Mouse (Mus musculus): ENCODE data around the gene Agpat2.

The Agpat2 gene

DNA sequence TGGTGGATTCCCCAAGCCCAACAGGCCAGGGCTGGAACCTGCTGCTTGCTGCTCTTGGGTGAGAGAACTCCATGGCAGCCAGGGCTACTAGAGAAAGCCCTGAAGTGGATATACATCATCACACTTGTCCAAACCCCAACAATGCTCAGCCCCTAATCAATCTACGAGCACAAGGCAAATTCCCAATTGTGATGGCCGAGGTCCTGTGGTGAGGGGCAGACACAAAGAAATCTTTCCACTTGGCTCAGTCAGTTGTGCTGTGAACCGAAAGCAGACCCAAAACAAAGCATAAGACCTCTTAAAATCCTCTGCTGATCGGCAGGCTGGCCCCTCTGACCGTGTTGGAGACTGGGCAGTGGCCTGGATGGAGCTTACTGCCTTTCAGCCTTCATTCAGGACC is 29.4 kb downstream of the Agpat2 start:
- no peak for DNase-seq (ENCODE audit: low spot score in 2 of 2)

DNA sequence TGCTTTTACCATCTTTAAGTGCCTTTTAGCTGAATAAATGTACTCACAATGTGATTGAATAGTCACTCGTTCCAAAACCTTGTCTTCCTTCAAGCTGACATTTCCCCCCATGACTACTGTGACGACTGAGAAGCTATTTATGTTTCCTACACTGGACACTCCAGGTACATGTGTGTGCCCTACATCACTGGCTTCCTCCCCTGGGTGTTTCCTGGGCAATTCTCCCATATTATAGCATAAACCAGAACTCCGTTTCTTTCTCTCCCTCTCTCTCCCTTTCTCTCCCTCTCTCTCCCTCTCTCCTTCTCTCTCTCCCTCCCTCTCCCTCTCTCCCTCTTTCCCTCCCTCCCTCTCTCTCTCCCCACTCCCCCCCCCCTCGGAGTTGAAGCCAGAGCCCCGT is 30.4 kb downstream of the Agpat2 start:
- no peak for DNase-seq (ENCODE audit: low spot score in 2 of 2)

DNA sequence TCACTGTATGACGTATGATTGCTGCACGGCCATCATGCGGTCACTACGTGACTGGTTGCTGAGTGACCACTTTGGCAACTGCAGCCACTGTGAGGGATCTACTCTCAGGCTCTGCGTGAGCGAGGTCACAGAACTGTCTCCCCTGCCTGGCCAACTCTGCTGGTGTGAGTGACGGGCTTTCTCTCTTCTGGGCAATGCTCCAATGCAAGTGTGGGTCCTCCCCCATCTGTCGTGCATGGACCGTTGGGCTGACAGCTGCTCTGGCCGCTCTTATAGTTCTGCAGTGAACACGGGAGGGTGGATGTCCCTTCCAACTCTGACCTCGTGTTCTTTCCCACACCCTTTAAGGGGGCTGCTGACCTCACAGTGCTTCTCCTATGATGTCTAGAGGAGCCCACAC is 30.8 kb downstream of the Agpat2 start:
- no peak for DNase-seq (ENCODE audit: low spot score in 2 of 2)

DNA sequence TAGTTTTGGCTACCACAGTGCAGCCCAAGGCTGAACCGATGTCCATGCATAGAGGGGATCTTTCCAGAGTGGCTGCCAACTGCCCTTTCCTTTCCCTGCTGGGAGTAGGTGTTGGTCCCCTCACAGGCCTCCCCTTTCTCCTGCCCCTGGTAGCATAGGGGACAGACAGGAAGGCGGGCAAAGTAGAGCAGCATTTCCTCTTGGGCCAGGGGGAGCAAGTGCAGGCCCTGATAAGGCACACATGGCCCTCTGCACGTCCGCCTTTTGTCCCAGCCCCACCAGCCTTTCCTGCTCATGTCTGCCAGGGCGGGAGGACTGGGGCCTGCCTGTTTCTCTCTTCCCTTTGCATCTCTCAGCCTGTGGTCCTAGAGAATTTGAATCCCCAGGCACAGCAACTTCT is 32.4 kb downstream of the Agpat2 start:
- no peak for DNase-seq (ENCODE audit: low spot score in 2 of 2)

DNA sequence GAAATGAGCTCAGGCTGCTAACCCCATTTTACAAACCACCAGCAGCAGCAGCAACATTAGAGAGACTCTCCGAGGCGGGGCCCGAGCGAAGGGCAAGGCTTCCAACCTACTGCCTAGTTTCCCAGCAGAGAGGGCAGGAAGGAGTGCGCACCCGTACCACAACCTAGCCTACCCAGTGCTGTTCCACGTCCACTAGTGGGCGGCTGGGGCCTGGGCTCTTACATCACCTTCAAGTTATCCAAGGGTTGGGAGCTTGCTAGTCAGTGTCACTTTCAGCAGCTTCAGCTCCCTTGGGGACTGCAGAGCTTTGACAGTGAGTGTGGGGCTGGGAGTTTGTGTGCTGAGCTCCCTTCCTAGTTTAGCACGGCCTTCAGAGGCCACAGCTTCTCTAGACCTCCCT is 32.8 kb downstream of the Agpat2 start:
- no peak for DNase-seq (ENCODE audit: low spot score in 2 of 2)

DNA sequence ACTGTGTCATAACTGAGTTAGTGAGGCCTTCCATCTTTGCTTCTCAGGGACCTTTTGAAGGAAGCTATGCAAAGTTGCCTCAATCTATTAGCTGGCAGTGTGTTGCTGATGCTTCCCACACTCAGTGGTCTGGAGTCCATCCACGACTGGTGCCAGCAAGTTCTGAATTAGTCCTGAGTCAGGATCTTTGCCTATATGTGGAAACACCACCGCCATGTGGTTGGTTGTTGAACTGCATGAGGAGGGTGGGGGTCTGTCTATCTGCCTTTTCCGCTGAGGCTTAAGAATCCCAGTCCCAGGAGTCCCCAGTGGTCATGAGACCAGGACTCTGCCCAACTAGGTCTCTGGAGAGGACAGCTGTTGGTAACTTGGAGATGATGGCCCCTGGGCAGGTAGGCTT is 34.2 kb downstream of the Agpat2 start:
- DNase-seq (ENCODE audit: low spot score in 2 of 2): peak in 1 of 2 experiments; percentile 51

DNA sequence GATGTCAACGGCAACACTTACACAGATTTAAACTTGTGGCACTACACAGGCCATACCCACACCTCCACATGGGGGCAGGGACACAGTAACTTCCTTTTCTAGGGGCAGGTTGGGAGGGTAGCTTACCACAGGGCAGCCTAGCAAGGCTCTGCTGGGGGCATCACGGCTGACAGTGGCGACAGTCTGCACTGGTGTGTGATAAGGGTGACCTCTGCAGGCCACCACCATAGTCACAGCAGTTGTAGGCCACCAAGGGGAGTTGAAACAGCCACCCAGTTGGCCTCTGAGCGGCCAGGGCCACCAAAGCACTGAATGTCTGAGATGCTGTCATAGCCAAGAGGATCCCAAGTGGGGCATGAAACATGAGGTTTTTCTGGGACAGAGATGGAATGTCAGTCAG is 38.0 kb downstream of the Agpat2 start:
- peak; percentile 62 to 76 for DNase-seq (ENCODE audit: low spot score in 2 of 2)

DNA sequence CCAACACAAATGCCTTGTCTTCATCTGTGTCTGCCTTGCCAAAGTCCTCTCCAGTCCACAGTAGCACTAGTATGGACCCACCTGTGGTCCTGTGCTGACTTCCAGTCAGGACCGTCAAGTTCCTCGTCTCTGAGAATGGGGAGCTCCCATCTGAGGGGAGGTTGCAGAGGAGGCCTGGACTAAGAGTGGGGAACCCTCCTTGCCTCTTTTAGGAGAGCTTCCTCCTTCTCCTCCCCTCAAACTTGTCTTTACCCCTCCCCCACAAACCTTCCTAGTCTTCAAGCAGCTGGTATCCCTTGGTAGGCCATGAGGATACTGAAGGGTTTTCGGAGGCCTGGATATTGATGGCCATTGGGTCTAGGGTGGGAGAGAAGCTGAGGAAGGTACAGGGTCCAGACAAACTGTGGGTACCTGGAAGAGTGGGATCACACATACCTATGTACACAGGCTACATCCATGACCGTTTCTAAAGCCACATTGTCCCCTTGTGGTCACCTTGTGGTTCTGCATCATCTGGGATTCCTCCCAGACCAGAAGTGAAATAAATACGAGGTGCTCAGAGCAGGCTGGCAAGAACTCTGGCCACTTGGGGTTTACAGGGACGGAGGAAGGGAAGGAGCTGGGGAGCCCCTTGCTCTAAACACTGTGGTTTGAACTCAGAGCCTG is 42.7 kb downstream of the Agpat2 start:
- DNase-seq (ENCODE audit: low spot score in 2 of 2): no peak

DNA sequence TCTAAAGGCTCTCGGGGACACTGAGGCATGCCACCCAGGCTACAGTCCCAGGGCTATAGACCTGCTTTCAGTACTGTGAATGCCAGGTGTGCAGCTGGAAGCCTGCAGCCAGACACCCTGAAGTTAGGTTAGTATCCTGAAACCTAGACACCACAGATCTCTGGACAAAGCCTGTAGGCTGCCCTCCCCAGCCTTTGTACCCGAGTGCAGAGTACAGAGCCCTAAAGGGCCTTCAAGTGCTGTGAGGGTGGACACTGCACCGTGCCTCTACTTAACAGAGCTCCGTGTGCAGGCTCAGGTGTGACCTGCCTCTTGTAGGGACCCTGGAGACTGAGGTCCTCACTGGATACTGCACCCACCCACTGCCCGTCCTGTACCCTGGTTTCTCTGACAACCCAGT is 43.7 kb downstream of the Agpat2 start:
- DNase-seq (ENCODE audit: low spot score in 2 of 2): no peak

DNA sequence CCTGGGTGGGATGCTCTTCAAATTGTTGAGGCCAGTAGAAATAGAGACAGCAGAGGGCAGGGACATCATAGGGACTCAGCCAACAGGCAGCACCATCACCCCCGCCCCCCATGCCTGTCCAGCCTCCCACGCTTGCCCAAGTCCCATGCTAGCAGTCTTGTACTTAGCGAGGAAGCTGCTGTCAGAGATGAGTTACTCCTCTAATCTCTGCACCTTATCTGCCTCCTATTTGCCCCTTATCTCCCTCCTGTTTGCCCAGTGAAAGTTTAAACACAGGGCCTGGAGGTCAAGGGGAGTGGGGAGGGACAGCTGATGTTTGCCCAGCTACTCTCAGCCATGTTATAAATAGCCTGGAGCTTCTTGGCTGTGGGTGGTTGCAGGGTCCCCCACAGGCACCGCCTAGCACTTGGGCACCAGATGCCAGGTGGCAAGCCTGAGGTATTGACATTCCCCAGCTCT is 47.7 kb downstream of the Agpat2 start:
- DNase-seq (ENCODE audit: low spot score in 2 of 2): no peak

DNA sequence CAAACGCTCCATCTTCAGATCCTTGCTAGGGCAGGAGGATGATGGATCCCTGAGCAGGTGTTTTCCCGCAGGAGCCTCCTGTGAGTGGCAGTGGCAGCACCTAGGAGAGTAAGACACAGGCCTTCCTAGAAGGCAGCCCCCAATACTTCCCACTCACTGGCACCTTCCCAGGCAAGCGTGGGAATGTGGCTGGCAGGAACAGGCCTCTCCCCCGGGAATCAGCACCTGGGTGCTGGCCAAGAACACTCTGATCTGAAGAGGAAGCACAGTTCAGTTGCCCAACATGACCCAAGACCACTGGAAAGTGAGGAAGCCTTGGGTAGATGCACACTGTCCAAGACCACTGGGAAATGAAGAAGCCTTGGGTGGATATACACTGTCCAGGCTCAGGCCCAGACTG is 49.1 kb downstream of the Agpat2 start:
- no peak for DNase-seq (ENCODE audit: low spot score in 2 of 2)

DNA sequence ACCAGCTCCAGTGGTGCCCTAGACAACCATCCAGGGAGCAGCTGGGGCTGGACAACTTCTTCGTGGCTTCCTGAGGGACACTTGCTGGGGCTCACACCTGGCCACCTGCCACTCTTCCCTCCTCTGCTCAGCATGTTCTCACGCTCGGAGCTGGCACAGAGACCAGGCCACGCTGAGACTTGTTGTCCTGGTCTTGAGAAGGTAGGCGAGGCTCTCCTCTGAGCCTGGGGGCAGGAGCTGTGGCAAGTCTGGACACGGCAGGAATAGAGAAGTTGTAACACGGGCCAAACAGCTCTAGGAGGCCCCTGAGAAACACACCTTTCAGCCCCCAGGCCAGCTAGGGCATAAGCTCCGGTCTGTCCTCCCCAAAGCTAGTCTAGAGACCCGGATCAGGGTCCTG is 50.3 kb downstream of the Agpat2 start:
- DNase-seq (ENCODE audit: low spot score in 2 of 2): no peak

DNA sequence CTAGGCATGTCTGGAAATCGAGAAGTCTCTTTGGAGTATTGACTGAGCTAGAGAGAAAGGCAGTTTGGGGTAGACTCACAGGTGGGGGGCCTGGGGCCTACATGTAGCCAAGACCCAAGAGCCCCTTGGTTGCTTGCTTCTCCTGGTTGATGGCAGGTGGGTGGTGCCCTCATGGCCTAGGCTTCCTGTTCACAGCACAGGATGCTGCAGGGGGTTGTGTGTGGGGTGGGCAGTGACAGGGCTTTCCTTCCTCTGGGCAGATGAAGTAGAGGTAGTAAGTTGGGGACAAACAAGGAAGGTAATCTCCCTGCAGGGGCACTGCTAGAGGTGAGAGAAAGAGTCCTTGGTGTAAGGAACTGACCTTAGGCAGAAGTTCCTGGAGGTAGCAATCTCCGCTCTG is 52.2 kb downstream of the Agpat2 start:
- no peak for DNase-seq (ENCODE audit: low spot score in 2 of 2)

DNA sequence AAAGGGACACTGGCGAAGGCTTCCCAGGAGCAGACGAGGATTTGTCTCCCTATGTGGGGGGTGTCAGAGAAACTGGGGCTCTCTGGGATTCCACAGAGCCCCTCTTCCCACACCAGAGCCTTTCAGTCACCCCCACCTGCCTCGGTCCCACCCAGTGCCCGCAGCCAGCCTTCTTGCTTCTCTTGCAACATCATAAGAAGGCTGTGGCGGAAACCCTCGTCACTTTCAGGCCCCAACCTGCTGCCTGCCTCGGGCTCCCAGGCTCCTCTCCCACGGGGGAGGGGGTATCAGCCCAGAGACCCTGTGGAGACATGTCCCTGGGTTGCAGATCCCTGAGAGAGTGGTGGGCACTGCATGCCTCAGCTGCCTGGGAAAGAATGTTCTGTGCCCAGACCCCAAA is 52.8 kb downstream of the Agpat2 start:
- DNase-seq (ENCODE audit: low spot score in 2 of 2): no peak

DNA sequence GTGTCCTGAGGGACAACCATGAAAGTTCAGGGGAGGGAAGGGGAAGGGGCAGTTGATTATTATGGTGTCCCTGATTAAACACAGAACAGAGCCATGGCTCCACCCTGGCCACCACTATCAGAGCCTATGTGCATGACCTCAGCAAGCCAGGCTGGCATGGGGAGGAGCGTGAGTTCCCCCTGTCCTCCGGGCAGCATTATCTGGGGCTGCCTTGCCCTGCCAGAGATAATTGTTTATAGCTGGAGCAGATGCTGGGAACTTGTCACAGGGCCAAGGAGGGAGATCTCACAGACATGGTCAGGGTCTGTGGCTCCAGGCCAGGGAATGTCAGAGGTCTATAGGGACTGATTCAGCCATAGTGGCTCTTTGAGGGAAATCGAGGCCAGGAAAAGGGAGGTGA is 53.4 kb downstream of the Agpat2 start:
- DNase-seq (ENCODE audit: low spot score in 2 of 2): no peak

DNA sequence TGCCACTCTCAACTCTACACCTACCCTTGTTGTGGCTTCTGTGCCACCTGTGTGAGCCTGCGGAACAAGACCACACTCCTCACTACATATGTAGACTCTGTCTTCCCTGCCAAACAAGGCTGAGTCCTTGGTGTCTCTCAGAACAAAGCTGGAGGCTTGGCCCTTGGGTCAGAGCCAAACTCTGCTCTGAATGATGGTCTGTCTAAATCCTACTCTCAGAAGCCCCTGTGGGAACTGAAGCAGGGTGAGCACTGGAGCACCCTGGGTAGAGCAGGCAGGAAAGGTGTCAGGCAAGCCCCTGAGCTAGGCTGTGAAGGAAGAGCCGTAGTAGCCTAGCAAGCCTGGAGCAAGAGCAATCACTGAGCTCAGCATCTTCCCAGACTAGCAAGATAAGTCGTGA is 54.0 kb downstream of the Agpat2 start:
- no peak for DNase-seq (ENCODE audit: low spot score in 2 of 2)

DNA sequence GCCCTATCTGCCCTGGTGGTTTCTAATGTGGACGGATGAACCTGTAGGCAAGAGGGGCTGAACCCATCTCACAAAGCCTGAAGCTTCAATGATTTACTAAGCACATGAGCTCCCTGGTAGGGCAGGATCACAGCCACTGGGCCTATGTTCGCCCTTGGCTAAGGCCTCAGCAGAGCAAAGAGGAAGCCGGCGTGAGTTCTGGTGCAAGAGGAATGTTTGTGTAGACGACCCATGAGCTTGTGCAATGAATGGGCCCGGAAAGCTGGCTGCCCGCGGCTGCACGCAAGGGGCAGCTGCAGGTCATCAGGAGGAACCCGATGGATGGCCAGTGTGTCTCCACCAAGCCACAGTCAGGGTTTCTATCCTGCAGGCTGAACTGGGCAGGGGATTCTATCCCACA is 54.4 kb downstream of the Agpat2 start:
- no peak for DNase-seq (ENCODE audit: low spot score in 2 of 2)

DNA sequence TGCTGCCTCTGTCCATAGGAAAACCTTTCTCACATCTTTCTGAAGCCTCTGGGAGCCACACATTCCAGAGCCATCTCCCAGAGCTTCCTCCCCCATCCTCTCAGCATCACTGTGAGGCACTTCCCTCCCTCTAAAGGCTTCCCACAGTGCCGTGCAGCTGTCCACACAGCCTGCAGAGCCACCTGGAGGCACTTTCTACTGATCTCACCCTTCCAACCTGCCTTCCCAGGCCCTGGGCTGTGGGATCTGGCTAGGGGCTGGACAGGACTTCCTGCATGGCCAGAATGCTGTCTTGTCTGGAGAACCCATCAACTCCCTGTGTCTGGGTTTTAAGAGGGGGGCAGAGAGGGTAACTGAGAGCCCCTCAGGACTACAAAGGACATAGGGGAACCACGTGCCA is 56.7 kb downstream of the Agpat2 start:
- DNase-seq (ENCODE audit: low spot score in 2 of 2): no peak

DNA sequence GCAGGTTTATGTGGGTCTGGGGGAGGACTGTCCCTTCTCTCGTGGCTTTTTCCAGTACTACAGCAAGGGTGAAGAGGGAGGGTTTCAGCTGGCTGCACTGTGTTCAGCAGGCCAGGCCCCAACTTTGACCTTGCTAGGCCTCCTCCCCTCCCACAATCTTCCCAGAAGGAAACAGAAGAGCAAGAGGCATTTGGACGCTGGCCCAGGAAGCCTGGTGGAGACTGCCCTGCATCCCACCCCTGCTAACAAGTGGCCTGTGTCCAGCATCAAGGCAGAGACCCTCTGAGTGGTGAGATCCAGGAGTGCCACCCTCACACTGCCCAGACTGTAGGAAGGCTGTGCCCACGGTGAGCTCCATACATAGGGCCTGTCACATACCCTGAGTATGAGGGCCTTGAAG is 60.0 kb downstream of the Agpat2 start:
- DNase-seq (ENCODE audit: low spot score in 2 of 2): no peak

DNA sequence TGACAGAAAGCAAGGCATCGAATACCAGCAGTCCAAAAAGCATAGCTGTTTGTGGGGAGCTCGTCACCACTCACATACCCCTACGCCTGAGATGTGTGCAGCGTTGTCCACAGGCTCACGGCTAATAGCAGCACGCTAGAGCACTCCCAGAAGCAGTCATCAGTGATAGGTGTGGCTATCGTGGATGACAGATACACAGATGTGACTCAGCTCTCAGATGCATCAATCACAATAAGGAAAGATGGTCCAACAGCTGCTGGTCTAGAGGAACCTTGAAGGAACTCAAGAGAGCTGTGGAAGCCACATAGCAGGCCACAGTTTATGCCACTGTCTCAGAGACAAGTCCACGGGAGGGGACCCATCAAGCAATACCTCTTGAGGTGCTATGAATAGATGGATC is 60.4 kb downstream of the Agpat2 start:
- no peak for DNase-seq (ENCODE audit: low spot score in 2 of 2)

DNA sequence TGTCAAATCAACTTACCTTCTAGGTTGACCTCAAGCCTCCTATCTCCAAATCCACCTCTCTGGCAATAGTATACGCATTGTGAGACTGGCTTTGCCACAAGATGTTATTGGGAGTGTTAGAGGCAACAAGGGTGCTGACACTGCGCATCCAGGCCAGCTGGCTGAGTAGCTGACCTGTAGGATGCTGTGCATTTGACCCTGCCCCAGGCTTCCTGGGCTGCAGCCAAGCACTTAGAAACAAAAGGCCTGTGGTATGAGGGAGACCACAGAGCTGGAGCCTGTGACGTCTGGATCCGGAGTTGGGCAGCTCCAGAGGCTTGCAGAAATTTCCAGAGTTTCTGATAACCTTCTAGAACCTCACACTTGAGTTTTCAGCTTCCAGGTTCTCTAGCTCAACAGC is 61.1 kb downstream of the Agpat2 start:
- no peak for DNase-seq (ENCODE audit: low spot score in 2 of 2)
